Mouse (Mus musculus) cerebellum, adult 11 months (tissue): ENCODE results near the gene Vmn1r173.
"Not testable (repeated sequence)": the region's sequence is repeated elsewhere in the genome, so short reads cannot be mapped to it uniquely, and the experiment has no call there.

Experiments
- DNase-seq: peaks from one replicate; pipeline ENCODE4 v3.0.0; 2022

The Vmn1r173 gene

GRCm38 (mm10) chr7:23700403-23700802, at the start of gene Vmn1r173:
Gene Vmn1r173, plus strand, starts transcription at chr7:23700703.
- not testable (repeated sequence) for DNase-seq

DNA sequence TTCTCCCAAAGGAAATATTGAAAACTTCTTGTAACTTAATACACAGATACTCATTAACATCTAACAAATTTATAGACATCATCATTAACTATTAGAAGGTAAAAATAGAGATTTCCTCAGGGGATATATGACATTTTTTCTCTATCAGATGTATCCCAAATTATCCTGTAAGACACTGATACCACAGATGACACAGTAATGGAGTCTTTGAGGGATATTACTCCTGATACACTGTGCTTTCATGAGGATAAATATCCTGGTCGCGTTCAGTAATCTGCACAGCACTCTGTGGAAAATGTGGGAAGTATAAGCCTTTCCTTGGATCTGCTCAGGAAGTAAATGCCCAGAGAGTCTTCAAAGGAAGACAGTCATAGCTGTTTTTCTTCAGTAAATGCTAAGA, 42.5 kb upstream of the Vmn1r173 start, which contains the start of gene Vmn1r172:
Gene Vmn1r172 (plus strand): TSS at position 301 of the 400 bp plus-strand sequence.
- no peak for DNase-seq

- DNase-seq: not testable (repeated sequence)
Measured at GRCm38 (mm10) chr7:23751970-23752369, 51.5 kb downstream of the Vmn1r173 start, which contains the start of gene Vmn1r174. Gene Vmn1r174, plus strand, starts transcription at chr7:23752270.
